Mouse (Mus musculus): ENCODE data around the gene Usp40.

DNA sequence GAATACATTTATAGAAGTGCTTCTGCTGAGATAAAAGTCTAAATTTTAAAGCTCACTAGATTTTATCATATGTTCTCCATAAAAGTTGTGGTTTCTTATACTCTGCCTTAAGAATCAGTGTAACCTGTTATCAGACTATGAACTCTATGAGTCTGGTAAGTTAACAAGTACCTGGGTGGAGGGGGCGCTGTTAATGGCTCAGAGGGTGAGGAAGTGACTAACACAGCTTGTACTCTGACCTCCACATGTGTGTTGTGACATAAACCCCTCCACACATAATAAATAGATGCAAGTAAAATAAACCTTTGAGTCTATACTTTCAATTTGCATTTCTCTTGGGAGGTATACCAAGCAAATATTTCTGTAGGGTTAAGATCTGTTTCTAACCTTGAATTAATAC lies 97.9 kb downstream of the Usp40 start:
- TF ChIP-seq CTCF (IDR thresholded peaks at IDR 0.05) (no peak), EP300 (IDR thresholded peaks at IDR 0.05) (no peak)

All from lung, postnatal 0 days (tissue).